Mouse (Mus musculus): ENCODE measurements around the gene Spef1.

DNA sequence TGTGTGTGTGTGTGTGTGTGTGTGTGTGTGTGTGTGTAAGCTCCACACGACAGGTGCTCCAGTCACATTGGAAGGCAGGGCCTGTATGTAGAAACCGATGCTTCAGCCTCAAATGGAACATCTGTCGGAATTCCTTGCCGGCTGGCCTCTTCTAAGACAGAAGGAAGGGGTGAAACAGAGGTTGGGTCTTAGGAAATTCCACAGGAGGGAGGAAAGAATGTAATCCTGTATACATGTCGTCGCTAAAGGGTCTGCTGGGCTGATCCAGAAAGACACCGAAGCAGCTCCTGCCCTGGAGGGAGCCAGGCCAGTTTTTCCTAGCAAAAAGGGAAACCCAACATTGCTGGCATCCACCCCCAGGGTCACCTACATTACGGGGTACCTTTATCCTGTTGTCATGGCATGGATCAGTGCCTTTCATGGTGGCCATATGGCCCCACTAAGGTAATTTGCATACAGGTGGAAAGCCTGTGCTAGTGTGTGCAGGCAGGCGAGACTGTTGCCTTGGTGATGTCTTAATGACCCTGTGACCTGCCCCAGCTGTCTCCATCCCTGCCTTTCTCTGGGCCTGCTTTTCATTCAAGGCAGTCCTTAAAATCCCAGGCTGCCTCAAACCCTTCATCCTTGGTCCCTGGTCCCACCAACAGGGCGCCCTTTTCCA, 3.4 kb upstream of the Spef1 start:
- no peak for TF ChIP-seq CTCF (IDR thresholded peaks at IDR 0.05; ENCODE audit: extremely low read depth, insufficient read length, insufficient replicate concordance, low read depth, low read length)
- TF ChIP-seq POLR2A (IDR thresholded peaks at IDR 0.05; ENCODE audit: low read depth, low read length), result no peak

Measured in small intestine, adult 2 months (tissue).